Mouse (Mus musculus) C3H10T1/2 (cell line): ENCODE data around the gene Padi4. TPM values are rescaled to one million over a fixed set of nuclear protein-coding genes. Genes with fewer than 3 reads are reported as not detected.

Experiments
- polyA plus RNA-seq, 2 experiments: library from polyadenylated mRNA; unstranded; fragments of >200 nt; fragmentation: generic; extraction: Trizol; gene quantifications; one replicate each; pipeline ENCODE4 v1.2.1; 2012; ENCODE audit warnings: missing spikeins in 2 of 2

Gene Padi4
- under 1 TPM; 0.04 to 0.05 TPM for polyA plus RNA-seq

DNA sequence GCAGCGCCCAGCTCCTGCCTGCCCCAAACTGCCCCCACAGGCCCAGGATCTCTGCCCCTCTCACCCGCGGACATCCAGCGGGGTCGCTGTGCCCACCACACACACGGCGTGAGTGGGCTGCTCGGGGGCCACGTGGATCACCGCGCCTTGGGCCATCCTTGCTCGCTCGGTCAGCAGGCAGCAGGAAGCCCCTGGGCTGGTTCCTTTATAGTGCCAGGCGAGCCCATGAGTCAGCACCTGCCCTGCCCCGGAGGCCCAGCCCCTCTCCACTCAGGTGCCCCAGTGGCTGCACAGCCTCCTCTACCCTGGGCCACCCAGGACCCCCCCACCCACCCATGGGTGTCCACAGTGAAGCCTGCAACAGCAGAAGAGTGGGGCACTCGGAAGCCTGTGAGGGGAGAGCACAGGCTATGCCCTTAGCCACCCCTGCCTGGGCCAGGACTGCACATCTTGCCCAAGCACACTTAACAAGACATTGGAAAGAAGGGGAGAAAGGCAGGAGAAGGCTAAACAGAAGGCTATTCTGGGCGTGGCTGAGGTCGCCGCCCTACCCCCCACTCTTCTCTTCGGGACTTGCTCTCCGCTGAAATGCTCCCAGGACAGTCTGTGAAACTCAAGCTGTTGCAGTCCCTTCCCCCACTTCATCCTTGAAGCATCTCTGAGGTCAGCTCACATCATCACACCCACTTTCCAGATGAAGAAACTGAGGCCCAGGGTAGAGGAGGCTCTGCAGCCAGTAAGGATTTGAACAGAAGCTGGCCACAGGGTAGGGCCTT is at the start of gene Padi4:
Padi4 (minus strand) TSS at position 212 of the 776 bp plus-strand sequence.

DNA sequence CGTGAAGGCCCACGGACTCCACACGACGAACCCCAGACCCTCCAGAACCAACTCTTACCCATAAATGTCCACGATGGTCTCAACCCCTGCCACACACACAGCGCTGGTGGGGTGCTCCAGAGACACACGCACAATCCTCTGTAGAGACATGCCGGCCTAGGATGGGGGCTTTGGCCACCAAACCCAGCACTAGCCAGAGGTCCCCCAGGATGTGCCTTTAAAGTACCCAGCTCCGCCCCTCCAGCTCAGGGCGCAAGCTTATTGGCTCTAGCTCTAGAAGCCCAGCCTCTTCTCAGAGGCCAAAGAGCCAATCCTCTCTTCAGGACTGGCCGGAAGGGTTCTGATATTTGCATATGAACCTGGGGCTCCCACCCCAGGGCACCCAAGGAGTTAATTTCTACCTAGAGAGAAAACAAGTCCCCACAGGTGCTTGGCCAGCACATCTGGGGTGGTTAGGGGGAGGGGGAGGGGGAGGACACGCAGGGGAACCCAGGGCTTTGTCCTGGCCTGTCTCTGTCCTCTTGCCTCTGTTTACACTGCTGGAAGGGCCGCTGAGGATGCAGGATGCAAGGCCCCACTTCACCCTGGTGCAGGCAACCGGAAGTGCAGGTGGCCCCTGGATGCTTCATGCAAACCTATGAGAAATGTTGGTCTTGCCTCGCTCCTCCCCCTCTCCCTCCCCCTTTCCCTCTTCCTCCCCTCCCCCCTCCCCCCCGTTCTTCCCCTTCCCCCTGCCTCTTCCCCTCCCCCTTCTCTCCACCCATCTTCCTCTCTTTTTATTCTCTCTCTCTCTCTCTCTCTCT is 36.6 kb upstream of the Padi4 start, which contains the start of gene Padi3:
Padi3 (minus strand) TSS at position 191 of the 803 bp plus-strand sequence.

DNA sequence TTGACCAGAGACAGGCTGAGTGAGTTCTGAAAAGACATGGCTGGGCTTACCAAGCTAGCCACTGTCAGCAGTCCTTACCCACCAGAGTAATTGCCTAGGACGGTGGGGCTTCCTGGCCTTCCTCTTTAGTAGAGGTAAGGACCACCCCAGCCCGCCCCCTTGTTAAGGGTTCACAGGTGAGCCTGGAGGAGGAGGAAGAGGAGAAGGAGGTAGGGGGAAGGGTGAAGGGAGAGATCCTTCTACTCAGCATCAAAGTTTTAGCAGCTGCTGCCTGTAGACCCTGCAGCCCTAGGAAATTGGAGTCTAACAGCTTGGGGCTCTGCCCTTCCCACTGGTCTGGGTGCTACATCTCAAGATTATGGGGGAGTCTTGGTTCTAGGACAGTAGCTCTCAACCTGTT is 31.5 kb downstream of the Padi4 start, which contains the start of gene Padi6:
Padi6 (minus strand) TSS at position 101 of the 400 bp plus-strand sequence.

DNA sequence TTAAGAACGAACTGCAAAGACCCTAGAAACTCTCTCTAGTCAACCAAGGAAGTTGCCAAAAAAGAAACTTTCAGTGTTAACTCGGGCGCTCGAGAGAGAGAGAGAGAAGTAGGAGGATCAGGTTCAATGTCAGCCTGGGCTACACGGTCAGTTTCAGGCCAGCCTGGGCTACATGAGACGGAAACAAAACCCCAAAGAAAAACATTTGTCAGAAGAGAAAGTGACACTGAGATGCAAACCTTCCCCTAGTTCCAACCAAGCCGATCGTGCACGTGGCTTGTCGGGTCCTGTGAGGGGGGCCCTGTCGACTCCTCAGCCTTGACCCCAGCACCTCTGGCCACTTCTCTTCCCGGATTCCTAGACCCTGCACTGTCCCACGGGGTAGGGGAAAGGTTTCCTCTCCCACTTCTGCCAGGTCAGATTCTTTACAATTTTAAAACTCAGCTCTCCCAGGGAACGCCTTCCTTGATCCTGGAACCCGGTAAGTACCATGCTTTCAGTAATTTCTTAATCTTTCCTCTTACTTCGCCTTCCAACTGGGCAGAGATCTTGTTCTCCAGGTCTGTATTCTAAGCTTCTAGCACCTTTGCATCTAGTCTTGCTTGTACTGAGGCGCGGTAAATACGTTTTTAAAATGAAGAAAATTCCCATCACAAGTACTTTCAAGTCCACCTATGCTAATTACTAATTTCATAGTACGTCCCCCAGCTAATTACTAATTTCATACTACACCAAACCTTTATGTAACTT is 73.6 kb downstream of the Padi4 start, which contains the start of gene Rcc2:
Rcc2 (plus strand) TSS at position 273 of the 750 bp plus-strand sequence.

Other genes with a start within 250 kb of the Padi4 start
- 10 to 100 TPM in 1 of 2 experiments, 1 to 10 TPM in 1; 5.1 to 23.2 TPM for gene Arhgef10l, start 108.2 kb downstream of the Padi4 start, polyA plus RNA-seq
- gene Rcc2, start 73.7 kb downstream of the Padi4 start, polyA plus RNA-seq = 100 to 1,000 TPM in 1 of 2 experiments, 10 to 100 TPM in 1; 69.0 to 120 TPM
- not detected for gene Padi6, start 31.6 kb downstream of the Padi4 start, polyA plus RNA-seq
- under 1 TPM; 0.06 to 0.22 TPM for gene Padi3, start 36.4 kb upstream of the Padi4 start, polyA plus RNA-seq
- under 1 TPM in 1 of 2 experiments, not detected in 1; 0.01 TPM for gene Padi1, start 71.5 kb upstream of the Padi4 start, polyA plus RNA-seq
- under 1 TPM; 0.27 to 0.33 TPM for gene Padi2, start 132.1 kb upstream of the Padi4 start, polyA plus RNA-seq
- gene Sdhb, start 187.0 kb upstream of the Padi4 start, polyA plus RNA-seq = 100 to 1,000 TPM; 193 to 286 TPM
- gene Atp13a2, start 212.6 kb upstream of the Padi4 start, polyA plus RNA-seq = 10 to 100 TPM; 11.1 to 31.0 TPM
- gene Mfap2, start 236.2 kb upstream of the Padi4 start, polyA plus RNA-seq = under 1 TPM; 0.07 to 0.87 TPM